Mouse (Mus musculus): ENCODE results near the gene Kcna2.

Kcna2 gene

DNA sequence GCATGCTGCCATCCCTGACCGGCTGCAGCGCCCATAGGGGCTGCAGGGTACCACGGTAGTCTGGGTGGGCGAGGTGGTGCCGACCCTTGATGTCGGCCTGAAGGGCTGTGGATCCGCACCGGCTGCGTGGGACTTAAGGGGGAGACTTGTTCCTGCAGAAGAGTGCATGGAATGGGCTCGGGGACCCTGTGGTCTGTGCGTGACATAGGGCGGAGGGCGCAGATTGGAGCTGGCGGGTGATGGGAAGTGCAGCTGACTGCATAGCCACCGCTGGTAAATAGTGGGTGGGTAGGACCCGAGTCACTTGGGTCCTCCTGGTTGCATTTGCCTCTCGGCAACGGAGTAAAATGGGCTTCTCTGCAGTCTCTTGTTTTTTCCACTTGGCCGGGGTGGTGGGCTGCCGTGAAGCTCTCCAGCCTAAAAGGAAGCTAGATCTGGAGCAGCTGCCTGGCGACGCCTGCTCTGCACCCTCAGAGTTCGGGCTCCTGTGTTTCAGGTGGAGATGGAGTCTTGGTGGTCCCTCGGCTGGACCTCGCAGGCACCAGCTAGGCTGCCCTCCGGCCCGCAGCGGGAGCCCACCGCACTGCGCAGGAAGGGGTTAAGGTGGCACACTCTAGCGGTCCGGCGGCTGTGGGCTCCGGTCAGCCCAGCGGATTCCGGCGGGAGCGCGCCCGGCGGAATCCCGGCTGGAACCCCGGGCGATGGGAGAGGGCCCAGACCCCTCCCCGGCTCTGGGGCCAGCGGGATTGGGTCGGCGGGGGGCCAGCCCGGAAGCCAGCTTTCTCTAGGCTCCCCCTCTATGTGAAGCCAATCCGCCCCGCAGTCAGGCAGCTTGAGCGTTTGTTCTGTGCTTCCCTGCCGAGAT, 1.1 kb downstream of the Kcna2 start:
- DNase-seq (ENCODE audit: low read depth, low spot score) = no peak

DNA sequence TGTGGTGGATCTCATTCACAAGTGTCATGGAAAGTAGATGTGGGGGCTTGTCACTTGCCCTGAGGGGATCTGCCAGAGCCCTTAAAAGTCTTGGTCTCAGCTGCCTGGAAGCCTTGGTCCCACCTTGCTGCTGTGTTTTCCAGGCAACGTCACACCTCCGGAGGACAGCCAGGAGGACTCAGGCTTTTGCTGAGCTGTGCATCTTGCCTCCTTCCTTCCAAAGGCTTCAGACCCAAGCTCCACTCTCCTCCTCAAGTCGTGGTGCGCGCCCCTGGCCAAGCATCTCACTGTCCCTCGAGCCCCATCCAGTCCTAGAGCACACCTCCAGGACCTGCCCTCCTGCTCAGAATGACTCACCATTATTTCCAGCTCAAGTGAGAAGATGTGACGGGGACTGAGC, 2.1 kb downstream of the Kcna2 start:
- DNase-seq (ENCODE audit: low read depth, low spot score) = no peak

DNA sequence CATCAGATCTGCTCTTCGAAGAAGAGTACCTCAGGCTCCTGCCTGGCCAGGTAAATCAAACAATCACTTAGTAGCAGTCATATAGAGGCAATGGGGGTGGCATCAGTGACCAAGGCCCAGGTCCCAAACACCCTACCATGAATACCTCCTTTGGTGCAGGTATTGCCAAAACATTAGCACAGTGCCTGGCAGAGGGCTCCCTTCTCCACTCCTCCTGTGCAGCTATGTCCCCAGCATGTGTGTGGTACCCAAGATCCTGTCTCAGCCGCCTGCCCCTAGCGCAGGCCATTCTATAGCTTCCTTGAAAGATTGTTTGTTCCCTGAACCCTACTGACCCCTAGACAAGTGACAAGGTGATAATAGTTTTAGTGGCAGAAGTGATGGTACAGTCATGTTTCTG, 2.5 kb downstream of the Kcna2 start:
- DNase-seq (ENCODE audit: low read depth, low spot score) = no peak

GRCm38 (mm10) chr3:107105986-107106385, 5.0 kb downstream of the Kcna2 start:
- DNase-seq (ENCODE audit: low read depth, low spot score) = no peak

DNA sequence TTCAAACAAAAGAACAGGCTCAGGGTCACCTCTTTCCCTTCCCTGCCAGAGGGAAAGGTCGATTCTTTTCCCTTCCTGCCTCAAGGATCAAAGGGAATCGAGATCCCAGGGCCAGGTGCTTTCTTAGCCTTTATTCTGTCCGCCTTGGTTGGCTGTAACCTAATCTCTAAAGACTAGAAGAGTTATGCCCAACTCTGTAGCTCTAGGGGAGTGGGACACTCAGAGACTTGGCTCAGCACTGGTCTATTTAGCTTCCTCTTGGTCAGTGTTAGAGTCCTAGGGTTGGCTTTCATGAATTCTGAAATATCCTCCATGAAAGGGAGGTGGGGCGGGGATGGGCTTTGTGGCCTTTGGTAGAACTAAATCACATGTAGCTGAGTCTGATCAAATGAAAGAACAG, 11.6 kb downstream of the Kcna2 start:
- DNase-seq (ENCODE audit: low read depth, low spot score) = no peak

- no peak for DNase-seq (ENCODE audit: low read depth, low spot score)
Observed at GRCm38 (mm10) chr3:107112932-107113659, 12.2 kb downstream of the Kcna2 start.

DNA sequence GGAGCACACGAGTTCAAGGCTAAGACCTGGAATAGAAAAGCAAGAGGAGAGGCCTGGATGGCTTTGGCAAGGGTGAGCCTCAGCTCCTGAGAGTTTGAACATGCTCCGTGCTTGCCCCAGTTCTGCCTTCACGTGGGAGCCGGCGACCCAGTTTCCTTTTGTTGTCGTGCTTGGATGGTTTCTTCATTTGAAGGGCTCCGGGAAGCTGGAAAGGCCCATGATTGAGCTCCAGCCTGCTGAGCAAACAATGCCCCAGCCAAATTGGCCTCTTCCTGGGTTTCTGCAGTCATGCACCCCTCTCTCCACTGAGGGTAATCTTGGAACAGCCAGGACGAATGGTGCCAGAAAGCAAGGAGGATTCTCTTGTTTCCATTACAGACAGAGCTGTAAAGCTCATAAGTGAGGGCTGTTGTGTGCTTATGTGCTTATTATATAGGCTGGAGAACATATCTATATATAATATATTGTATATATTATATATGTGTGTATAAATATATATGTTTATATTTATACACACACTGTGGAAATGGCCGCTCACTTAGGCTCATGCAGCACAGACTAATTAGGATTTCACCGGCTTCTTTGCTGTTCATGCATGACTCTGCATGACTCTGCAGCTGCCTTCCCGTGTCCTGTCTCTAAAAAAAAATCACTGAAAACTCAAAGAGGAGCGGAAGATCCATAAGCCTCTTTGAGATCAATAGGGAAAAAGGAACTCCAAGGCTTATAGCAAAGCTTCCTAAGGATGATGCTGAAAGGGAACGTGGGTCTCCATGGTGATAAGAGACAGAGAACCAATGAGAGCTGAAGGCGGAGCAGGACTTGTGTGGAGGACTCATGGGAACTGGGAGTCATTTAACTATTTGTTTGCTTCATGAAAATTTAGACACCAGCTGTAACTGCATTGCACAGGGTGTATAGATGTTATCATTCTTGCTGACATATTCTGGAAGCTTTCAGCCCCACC, 13.1 kb downstream of the Kcna2 start:
- DNase-seq (ENCODE audit: low read depth, low spot score) = no peak

DNA sequence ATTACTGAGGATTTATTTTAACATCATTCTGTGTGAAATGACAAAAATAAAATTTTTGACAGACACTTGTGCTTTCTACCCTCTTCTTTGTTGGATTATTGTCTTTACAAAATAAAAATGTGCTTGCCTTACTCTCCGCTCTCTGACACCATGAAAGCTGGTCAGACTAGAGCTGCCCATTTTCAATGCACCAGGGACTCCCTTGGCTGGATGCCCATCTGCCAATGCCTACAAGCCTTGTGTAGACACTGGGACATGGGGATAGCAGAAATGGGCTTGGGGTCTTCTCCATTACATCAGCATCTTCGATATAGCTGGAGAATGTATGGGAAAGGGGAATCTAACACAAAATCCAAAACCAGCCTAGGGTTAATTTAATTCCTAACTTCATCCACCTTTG, 14.0 kb downstream of the Kcna2 start:
- DNase-seq (ENCODE audit: low read depth, low spot score) = no peak

- no peak for DNase-seq (ENCODE audit: low read depth, low spot score)
Observed at GRCm38 (mm10) chr3:107115746-107116145, 14.8 kb downstream of the Kcna2 start.

- no peak for DNase-seq (ENCODE audit: low read depth, low spot score)
Observed at GRCm38 (mm10) chr3:107119864-107120564, 19.1 kb downstream of the Kcna2 start.

DNA sequence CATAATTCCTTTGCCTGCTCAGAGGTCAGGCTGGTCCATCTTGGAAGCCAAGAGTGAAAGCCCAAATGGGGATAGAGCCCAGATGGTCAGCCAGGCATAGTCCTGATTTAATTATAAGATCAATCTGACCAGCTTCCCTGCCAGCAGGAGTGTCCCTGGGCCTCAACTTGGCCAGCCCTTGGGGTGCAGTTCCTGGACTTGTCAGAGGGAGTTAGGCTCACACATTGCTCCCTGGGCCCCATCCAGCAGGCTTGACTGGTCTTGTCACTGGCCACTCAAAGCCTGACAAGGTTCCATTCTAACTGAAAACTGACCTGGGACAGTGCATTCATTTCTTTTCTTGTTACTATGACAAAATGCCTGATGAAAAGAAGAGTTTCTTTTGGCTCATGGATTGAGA, 21.4 kb downstream of the Kcna2 start:
- DNase-seq (ENCODE audit: low read depth, low spot score) = no peak

DNA sequence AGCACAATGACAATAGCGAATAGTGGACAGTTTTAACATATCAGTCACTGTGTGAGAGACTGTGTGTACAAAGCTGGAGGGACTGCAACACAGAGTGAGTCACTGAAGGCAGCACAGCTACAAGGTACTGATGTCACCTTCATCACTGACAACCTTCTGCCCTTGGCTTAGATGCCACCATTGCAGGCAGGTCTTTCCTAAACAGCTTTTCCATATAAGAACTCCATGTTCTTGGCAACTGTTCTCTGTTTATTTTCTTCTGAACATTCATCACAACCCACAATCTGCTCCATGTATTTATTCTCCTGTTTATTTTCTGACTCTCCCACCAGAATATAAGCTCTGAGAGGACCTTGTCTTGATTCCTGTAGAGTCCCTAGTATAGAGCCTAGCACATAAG, 26.7 kb downstream of the Kcna2 start:
- no peak for DNase-seq (ENCODE audit: low read depth, low spot score)

DNA sequence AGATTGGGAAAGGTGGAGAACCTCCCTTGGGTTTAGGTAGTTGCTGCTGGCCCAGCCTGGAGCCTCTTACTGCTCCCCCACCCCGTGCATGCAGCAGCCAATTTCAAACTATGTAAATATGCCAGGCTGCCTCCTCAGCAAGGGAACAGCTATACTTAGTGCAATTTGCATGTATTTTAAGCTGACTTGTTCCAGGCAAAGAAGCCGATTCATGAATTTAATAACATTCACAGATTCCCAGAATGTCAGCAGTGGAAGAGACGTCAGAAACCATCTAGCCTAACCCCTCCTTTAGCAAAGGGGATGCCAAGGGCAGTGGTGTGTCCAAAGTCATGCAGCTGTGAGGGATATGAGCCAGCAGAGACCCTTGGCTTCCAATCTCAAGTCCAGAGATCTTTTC, 27.5 kb downstream of the Kcna2 start:
- DNase-seq (ENCODE audit: low read depth, low spot score) = peak; percentile 88

DNA sequence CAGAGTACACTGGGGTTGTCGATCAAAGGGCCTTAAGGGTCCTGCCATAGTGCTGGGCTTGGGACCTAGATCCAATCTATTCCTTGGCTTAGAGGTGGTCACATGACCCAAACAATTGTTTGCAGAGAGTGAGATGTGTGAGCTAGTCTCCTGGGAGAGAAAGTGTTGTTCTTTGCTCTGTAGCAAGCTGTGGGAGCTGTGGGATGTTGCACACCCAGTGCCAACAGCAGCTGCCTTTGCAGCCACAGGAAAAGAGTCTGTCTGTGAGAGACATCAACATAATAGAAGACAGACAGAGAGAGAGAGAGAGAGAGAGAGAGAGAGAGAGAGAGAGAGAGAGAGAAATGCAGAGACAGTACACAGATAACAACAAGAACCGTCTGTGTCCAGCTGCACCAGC, 28.3 kb downstream of the Kcna2 start:
- DNase-seq (ENCODE audit: low read depth, low spot score) = no peak

DNA sequence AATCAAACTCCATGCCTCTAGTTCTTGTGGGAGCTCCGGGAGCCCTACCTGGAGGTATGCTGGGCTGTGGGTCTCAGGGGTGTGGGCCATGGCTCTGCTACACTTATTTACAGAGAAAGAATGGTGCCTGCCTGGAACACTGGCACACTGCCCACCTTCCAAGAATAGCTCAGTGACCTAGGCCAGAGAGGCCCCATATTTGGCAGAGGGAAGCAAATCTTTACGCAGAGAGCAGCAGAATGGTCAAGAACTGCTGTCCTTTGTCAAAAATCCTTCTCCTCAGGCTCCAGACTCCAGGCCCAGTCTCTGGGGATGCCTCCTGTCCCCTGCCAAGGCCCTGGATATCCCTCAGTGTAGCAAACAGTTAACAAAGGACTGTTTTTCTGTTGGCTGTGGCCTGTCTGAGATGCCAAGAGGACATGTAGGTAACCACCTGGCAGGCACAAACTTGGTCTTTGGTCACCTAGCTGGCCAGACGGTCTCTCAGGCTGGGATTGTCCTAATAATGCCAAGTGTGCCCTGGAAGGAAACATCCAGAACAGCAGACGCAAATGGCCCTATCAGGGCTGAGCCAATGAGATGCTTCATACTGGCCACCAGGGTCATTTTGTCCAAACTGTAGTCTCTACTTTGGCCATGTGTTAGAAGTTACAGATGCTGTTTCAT, 29.8 kb downstream of the Kcna2 start:
- DNase-seq (ENCODE audit: low read depth, low spot score) = no peak

GRCm38 (mm10) chr3:107131846-107132245, 30.9 kb downstream of the Kcna2 start:
- DNase-seq (ENCODE audit: low read depth, low spot score) = no peak

GRCm38 (mm10) chr3:107132651-107133050, 31.7 kb downstream of the Kcna2 start:
- DNase-seq (ENCODE audit: low read depth, low spot score) = no peak

DNA sequence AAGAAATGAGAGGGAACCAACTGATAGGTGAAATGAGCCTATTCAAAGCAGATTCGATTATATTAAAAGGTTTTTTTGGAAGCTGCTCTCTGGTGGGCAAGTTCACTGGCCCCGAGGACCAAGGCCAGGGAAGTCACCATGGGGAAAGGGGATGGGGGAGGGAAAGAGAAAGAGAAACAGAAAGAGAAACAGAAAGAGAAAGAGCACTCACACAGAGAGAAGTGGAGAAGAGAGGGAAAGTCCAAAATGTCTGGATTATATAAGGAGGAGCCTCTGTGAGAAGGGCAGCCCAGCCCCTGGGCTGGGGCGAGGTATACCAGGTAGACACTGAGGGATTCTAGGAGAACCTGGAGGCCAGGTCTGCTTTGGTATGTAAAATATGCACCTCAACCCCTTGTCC, 33.5 kb downstream of the Kcna2 start:
- DNase-seq (ENCODE audit: low read depth, low spot score) = no peak

- DNase-seq (ENCODE audit: low read depth, low spot score) = no peak
Observed at GRCm38 (mm10) chr3:107147126-107147525, 46.2 kb downstream of the Kcna2 start.

GRCm38 (mm10) chr3:107149006-107149405, 48.1 kb downstream of the Kcna2 start:
- DNase-seq (ENCODE audit: low read depth, low spot score) = no peak

- DNase-seq (ENCODE audit: low read depth, low spot score) = no peak
Observed at GRCm38 (mm10) chr3:107150469-107150868, 49.5 kb downstream of the Kcna2 start.
